Mouse (Mus musculus): ENCODE data around the gene Cdk14.

Gene Cdk14

GRCm38 (mm10) chr5:4801096-4801850 is 618.8 kb downstream of the Cdk14 start:
- DNase-seq (ENCODE audit: low read depth, low spot score): no peak

- no peak for DNase-seq (ENCODE audit: low read depth, low spot score)
Measured at GRCm38 (mm10) chr5:4791219-4791618, 628.9 kb downstream of the Cdk14 start.

- no peak for DNase-seq (ENCODE audit: low read depth, low spot score)
Measured at GRCm38 (mm10) chr5:4790265-4790664, 629.8 kb downstream of the Cdk14 start.

GRCm38 (mm10) chr5:4788484-4788883 is 631.6 kb downstream of the Cdk14 start:
- no peak for DNase-seq (ENCODE audit: low read depth, low spot score)

- DNase-seq (ENCODE audit: low read depth, low spot score): no peak
Measured at GRCm38 (mm10) chr5:4786816-4787215, 633.3 kb downstream of the Cdk14 start.

DNA sequence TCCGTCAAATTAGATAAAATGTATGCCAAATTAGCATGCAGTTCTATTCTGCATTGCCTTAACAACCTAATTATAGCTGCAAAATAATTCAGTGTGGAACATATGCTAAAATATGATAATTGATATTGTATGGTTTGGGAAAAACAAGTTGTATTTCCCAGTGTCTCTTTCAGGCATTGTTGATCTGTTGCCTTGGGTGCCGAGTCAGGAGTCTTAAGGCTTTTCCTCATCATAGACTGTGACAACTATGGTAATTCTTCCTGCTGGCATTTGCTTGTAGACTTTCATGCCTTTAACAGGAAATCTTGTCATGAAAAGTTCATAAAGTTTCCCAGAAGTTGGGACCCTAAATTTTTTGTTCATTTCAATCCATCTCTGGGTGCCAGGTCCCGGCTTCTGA is 641.8 kb downstream of the Cdk14 start:
- DNase-seq (ENCODE audit: low read depth, low spot score): no peak

DNA sequence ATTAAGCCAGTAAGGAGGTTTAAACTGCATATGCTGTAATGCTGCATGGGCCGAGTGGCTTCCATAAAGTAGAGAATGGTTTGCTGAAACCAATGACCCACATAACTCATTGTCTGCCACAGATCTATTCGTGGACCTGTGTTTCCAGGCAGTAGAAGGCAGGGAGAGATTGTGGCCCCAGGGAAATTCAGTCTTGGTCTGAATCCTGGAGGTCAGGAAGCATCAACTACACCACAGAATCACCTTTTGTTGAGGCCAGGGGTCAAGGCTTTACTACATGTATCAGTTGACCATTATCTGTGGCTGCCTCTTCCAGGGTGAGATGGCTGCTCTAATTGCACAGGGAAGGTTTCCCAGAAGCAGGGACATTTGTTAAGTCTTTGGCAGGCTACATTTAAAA is 643.6 kb downstream of the Cdk14 start:
- no peak for DNase-seq (ENCODE audit: low read depth, low spot score)

GRCm38 (mm10) chr5:4773090-4773772 is 646.9 kb downstream of the Cdk14 start:
- no peak for DNase-seq (ENCODE audit: low read depth, low spot score)

DNA sequence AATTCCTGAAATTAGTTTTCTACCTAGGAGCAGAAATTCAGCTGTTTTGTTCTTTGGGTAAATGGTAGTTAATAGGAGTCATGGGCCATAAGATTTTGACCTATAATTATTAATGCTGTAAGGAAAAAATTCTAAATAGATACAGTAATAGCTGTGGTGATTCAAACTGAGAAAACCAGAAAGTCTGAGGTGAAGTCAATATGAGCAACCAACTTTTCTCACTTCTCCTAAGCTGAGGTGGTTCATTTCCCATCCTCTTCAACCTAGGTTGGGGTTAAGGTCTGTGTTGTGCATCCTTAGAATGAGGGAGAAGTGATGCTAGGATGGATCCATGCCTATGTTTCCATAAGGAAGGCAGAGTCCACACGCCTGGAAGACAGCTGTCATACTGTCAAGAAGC is 649.5 kb downstream of the Cdk14 start:
- DNase-seq (ENCODE audit: low read depth, low spot score): no peak

- DNase-seq (ENCODE audit: low read depth, low spot score): no peak
Measured at GRCm38 (mm10) chr5:4767896-4768295, 652.2 kb downstream of the Cdk14 start.

GRCm38 (mm10) chr5:4766719-4767118 is 653.4 kb downstream of the Cdk14 start:
- no peak for DNase-seq (ENCODE audit: low read depth, low spot score)

DNA sequence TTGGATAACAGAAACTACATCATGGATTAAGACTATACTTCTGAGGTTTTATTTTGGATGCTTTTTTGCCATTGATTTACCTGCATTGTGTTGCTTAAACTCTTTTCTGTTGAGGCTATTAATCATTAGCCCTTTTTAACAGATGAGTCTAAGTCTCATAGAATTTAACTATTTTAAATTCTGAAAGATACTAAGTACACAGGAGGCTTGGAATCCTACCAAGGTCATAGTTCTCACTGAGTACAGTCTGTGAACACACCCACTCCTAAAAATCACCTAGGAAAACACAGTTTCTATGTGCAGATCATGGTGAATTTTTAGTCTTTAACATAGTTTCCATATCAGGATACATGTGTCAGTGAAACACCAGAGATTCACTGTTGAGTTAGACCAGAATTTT is 658.2 kb downstream of the Cdk14 start:
- no peak for DNase-seq (ENCODE audit: low read depth, low spot score)

DNA sequence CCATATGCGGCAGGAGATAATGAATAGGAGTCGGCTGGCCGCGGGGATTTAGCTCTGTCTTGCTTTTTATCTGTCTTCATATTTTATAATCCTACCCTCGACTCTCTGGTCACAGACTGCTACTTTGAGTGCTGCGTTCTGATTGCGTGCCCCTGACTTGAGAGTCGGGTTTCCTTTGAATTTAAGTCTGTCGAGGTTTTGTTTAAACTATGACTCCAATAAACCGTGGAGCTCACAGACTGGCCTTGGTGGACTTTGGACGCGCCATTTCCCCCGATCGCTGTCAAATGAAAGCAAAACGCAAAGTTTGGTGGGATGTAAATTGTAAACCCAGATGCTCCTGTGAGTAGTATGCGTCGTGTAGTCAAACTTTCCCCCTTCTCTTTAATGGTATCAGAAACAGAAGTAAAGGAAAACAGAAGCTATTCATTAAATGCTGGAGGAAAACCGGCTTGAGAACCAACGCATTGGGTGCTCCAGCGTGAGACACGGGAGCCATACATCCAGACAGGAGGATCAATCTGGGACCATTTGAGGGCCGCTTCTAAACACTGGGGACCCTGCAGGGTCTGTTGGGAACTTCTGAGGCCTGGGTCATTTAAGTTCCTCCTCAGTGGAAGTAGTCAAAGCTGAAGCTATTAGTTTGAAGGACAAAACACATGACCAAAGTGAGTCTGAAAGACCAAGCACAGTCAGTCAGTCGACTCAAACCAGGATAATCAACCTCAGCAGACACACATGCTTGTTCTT is 661.6 kb downstream of the Cdk14 start:
- peak; percentile 31 for DNase-seq (ENCODE audit: low read depth, low spot score)

DNA sequence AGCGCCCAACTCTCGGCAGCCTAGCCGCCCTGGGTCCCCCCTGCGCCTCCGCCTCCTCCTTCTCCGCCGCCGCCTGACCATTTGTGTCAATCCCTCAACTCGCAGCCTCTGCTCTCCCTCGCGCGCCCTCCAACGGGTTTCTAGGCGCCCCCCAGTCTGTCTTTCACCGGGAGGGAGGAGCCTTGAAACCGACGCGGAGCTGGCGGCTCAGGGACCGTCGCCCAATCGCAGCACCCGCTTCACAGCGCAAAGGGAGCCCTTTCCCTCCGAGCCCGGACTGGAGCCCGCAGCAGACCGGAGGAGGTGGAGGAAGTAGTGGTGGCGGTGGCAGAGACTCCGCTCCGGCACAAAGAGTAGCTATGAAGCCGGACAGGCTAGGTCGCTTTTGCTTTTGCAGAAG is 662.2 kb downstream of the Cdk14 start, which contains the start of gene Fzd1:
Gene Fzd1 (minus strand): TSS at position 134 of the 400 bp plus-strand sequence.
- peak; percentile 96 for DNase-seq (ENCODE audit: low read depth, low spot score)

DNA sequence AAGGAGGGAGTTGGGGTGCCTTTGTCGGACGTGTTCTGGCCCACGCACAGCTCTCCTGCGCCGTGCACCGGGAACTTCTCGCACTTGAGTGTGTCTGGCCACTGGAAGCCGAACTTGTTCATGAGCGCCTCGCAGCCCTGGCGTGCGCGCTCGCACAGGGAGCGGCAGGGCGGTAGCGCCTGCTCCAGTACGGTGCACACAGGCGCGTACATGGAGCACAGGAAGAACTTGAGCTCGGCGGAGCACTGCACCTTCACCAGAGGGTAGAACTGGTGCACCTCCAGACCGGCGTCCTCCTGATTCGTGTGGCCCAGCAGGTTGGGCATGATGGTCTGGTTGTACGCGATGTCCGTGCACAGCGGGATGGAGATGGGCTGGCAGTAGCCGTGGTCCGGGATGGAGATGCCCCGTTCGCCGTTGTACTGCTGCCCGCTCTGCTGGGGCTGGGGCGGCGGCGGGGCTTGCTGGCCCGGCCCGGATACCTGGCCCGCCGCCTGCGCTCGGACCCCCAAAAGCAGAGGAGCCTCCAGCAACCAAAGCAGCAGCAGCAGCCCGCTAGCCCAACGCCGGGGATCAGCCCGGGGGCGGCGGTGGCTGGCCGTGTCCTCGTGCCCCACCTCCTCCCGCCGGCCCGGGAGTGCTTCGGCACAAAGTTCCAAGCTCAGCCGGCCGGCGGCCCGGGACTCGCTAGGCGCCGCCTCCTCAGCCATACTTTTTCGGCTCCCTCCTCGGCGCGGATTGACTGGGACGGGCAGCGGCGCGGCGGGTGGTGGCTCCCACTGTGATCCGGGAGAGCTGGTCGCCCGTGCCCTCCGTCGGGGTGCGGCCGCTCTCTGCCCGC is 663.0 kb downstream of the Cdk14 start:
- peak; percentile 55 for DNase-seq (ENCODE audit: low read depth, low spot score)

GRCm38 (mm10) chr5:4756001-4756681 is 664.0 kb downstream of the Cdk14 start:
- peak; percentile 33 for DNase-seq (ENCODE audit: low read depth, low spot score)

DNA sequence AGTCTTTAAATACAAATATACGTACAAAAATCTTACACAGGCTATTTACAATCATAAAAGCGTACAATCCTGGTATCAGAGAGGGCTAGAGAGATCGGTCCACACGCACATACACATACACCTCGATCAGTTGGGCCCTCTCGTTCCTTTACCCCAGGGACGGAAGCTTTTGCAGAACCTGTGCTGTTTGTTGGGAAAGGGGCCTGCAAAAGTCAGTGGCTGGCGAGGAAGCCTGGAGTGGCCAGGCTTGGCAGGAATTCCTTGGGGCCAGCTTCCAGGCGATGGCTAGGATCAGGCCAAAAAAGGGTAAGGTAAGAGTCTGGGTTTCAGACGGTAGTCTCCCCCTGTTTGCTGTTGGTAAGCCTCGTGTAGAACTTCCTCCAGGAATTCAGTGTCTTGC is 664.8 kb downstream of the Cdk14 start:
- DNase-seq (ENCODE audit: low read depth, low spot score): no peak

GRCm38 (mm10) chr5:4754701-4755281 is 665.3 kb downstream of the Cdk14 start:
- no peak for DNase-seq (ENCODE audit: low read depth, low spot score)
